Mouse (Mus musculus): ENCODE data around the gene Odf4. TPM values are rescaled to one million over a fixed set of nuclear protein-coding genes. Genes with fewer than 3 reads are reported as not detected.

The Odf4 gene
- polyA plus RNA-seq, 1 experiment from 2014 or later: not detected

DNA sequence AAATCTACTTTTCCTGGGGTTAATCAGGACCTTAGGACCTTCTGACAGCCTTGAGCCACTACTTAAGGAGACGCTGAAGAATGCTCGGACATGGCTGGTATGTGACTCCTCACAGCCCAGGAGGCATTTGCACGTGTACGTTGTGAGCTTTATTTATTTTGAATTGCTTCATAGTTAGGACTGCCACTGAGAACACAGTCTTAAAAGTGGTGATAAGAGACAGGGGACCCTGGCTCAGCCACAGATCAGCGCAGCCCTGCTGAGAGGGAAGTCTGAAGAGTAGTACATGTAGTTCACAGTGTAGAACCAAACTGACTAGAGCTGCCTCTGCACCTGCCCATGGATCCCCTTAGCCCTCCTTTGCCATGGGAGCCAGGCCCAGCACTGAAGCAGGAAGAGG lies 35.1 kb downstream of the Odf4 start:
- ATAC-seq (ENCODE audit: low FRiP score, low TSS enrichment) (no peak), DNase-seq (ENCODE audit: low spot score) (no peak)
- H3K4me2 ChIP-seq (replicated peaks; ENCODE audit: low read depth): no peak overlapping the region
- no peaks in the 10 kb centered on the region for H3K36me3 ChIP-seq (ENCODE audit: control insufficient read depth, insufficient read depth, low read length)
- H3K4me3 ChIP-seq (ENCODE audit: low read depth, low read length): no peak overlapping the region
- TF ChIP-seq CTCF (IDR thresholded peaks at IDR 0.05; ENCODE audit: low read depth) (no peak), EP300 (optimal IDR thresholded peaks at IDR 0.05) (no peak)
- H3K27ac ChIP-seq (replicated peaks): no peak overlapping the region
- no peaks in the 10 kb centered on the region for H3K27me3 ChIP-seq (ENCODE audit: control insufficient read depth, insufficient read depth, low read length)
- H3K9ac ChIP-seq (ENCODE audit: low read length): no peak overlapping the region
- no peaks in the 10 kb centered on the region for H3K9me3 ChIP-seq (ENCODE audit: control insufficient read depth, low read length)
- no peaks in the 10 kb centered on the region for H3K4me1 ChIP-seq (replicated peaks; ENCODE audit: control insufficient read depth, insufficient read depth)
- 60% methylated on average over 5 of the region's 5 CpGs for WGBS

DNA sequence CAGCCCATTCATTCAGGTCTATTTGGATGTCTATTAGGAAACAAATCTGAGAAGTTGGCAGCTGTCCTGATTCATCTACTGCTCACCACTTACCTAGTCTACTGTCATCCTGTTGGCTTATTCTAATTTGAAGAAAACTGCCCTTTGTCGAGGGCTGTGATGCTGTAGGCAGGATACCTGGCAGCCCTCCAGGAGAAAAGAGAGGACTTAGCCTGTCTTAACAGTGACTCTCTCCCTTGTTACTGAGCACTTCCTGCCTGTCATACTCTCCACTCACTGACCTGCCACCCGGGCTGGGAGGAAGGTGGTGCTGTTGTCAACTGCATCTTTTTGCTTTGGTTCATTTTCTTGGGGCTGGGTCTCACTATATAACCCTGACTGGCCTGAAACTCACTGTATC lies 36.3 kb downstream of the Odf4 start:
- no peaks in the 10 kb centered on the region for H3K36me3 ChIP-seq (ENCODE audit: control insufficient read depth, insufficient read depth, low read length)
- H3K27ac ChIP-seq (replicated peaks): no peak overlapping the region
- H3K4me1 ChIP-seq (replicated peaks; ENCODE audit: control insufficient read depth, insufficient read depth): no peaks in the 10 kb centered on the region
- no peak for ATAC-seq (ENCODE audit: low FRiP score, low TSS enrichment)
- no peaks in the 10 kb centered on the region for H3K27me3 ChIP-seq (ENCODE audit: control insufficient read depth, insufficient read depth, low read length)
- no peaks in the 10 kb centered on the region for H3K9me3 ChIP-seq (ENCODE audit: control insufficient read depth, low read length)
- no peak overlapping the region for H3K4me3 ChIP-seq (ENCODE audit: low read depth, low read length)
- WGBS: 24% methylated on average over 2 of the region's 2 CpGs
- no peak overlapping the region for H3K9ac ChIP-seq (ENCODE audit: low read length)
- no peak overlapping the region for H3K4me2 ChIP-seq (replicated peaks; ENCODE audit: low read depth)
- no peak for DNase-seq (ENCODE audit: low spot score)
- no peak for TF ChIP-seq EP300 (optimal IDR thresholded peaks at IDR 0.05)
- no peak for TF ChIP-seq CTCF (IDR thresholded peaks at IDR 0.05; ENCODE audit: low read depth)

DNA sequence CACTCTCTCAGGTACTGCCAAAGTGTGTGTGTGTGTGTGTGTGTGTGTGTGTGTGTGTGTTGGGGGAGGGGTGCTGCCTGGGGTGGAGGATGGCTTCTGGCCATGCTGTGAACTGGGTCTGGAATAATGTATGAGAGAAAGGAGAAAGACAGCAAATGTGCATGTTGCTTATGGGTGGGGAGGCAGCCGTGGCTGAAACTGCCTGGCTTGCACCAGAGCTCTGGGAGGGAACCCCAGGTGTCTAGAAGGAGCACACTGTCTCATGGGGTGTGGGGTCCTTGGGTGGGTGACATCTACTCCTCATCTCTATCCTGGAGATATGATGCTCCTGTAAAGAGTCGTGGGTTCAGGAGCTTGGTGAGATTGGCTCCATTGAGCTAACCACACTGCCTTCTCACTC lies 38.2 kb downstream of the Odf4 start:
- H3K9me3 ChIP-seq (ENCODE audit: control insufficient read depth, low read length): no peaks in the 10 kb centered on the region
- 49% methylated on average over 2 of the region's 2 CpGs for WGBS
- no peak for ATAC-seq (ENCODE audit: low FRiP score, low TSS enrichment)

DNA sequence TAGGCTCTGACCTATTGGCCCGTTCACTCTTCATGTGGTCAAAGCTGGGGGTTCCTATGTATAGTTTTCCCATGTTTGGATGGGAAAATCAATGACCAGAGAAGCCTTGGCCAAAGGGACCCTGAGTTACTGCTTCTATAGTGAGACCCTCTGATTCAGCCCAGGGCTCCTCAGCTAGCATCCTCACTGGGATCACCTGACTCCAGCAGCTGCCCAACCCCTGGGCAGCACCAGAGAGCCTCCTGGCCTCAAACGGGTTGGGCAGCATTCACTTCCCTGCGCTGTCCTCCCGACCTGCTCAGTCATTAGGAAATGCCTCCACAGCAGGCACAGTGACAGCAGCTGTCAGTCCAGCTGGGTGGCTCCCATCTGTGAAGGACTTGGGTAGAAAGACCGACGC lies 38.6 kb downstream of the Odf4 start, which contains the start of gene Rnf222:
Gene Rnf222 (plus strand): TSS at position 301 of the 400 bp plus-strand sequence.
- no peak within 1 kb of the TSS for H3K4me2 ChIP-seq (replicated peaks; ENCODE audit: low read depth)
- peak within 1 kb of the TSS; percentile 45; the same call in 1 of the 2 replicates for H3K27ac ChIP-seq (replicated peaks)
- DNase-seq (ENCODE audit: low spot score): no peak
- no peaks in the 10 kb centered on the region for H3K36me3 ChIP-seq (ENCODE audit: control insufficient read depth, insufficient read depth, low read length)
- TF ChIP-seq CTCF (IDR thresholded peaks at IDR 0.05; ENCODE audit: low read depth): no peak
- no peak for TF ChIP-seq EP300 (optimal IDR thresholded peaks at IDR 0.05)
- WGBS: 28% methylated on average over 6 of the region's 6 CpGs
- no peaks in the 10 kb centered on the region for H3K4me1 ChIP-seq (replicated peaks; ENCODE audit: control insufficient read depth, insufficient read depth)
- H3K9me3 ChIP-seq (ENCODE audit: control insufficient read depth, low read length): no peaks in the 10 kb centered on the region
- no peak within 1 kb of the TSS for H3K9ac ChIP-seq (ENCODE audit: low read length)
- ATAC-seq (ENCODE audit: low FRiP score, low TSS enrichment): no peak
- H3K27me3 ChIP-seq (ENCODE audit: control insufficient read depth, insufficient read depth, low read length): no peaks in the 10 kb centered on the region
- H3K4me3 ChIP-seq (ENCODE audit: low read depth, low read length): peak within 1 kb of the TSS; percentile 2; the same call in 1 of the 2 replicates

More for the DNA sequence above, 38.2 kb downstream of the Odf4 start:
- Histone ChIP-seq H3K4me1 (replicated peaks; ENCODE audit: control insufficient read depth, insufficient read depth) (no peaks in the 10 kb centered on the region), H3K4me2 (replicated peaks; ENCODE audit: low read depth) (no peak overlapping the region), H3K27me3 (ENCODE audit: control insufficient read depth, insufficient read depth, low read length) (no peaks in the 10 kb centered on the region), H3K9ac (ENCODE audit: low read length) (no peak overlapping the region), H3K4me3 (ENCODE audit: low read depth, low read length) (peak overlapping the region; percentile 2; the same call in 1 of the 2 replicates), H3K36me3 (ENCODE audit: control insufficient read depth, insufficient read depth, low read length) (no peaks in the 10 kb centered on the region), H3K27ac (replicated peaks) (peak overlapping the region; percentile 45; the same call in 1 of the 2 replicates)
- TF ChIP-seq CTCF (IDR thresholded peaks at IDR 0.05; ENCODE audit: low read depth): no peak
- no peak for TF ChIP-seq EP300 (optimal IDR thresholded peaks at IDR 0.05)
- no peak for DNase-seq (ENCODE audit: low spot score)

DNA sequence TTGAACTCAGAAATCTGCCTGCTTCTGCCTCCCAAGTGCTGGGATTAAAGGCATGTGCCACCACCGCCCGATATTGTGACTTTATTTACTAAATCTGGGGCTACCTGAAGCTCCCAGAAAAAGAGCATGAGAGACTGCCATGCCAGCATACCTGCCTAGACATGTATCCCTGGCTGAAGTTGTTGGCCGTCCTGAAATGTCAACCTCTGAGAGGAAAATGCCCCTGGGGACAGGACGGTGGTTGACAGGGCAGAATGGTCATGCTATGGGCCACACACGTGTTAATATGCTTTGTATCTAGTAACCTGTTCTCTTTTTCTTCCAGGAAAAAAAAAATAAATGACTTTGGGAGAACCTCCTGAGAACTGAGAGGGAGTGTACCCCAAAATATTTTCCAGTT lies 40.8 kb downstream of the Odf4 start:
- Histone ChIP-seq H3K4me1 (replicated peaks; ENCODE audit: control insufficient read depth, insufficient read depth) (no peaks in the 10 kb centered on the region), H3K9me3 (ENCODE audit: control insufficient read depth, low read length) (no peaks in the 10 kb centered on the region), H3K27ac (replicated peaks) (no peak overlapping the region), H3K4me3 (ENCODE audit: low read depth, low read length) (no peak overlapping the region), H3K4me2 (replicated peaks; ENCODE audit: low read depth) (no peak overlapping the region), H3K27me3 (ENCODE audit: control insufficient read depth, insufficient read depth, low read length) (no peaks in the 10 kb centered on the region), H3K9ac (ENCODE audit: low read length) (no peak overlapping the region), H3K36me3 (ENCODE audit: control insufficient read depth, insufficient read depth, low read length) (no peaks in the 10 kb centered on the region)
- no peak for ATAC-seq (ENCODE audit: low FRiP score, low TSS enrichment)
- WGBS: 67% methylated on average over 5 of the region's 5 CpGs
- TF ChIP-seq EP300 (optimal IDR thresholded peaks at IDR 0.05): no peak
- no peak for TF ChIP-seq CTCF (IDR thresholded peaks at IDR 0.05; ENCODE audit: low read depth)
- DNase-seq (ENCODE audit: low spot score): no peak

DNA sequence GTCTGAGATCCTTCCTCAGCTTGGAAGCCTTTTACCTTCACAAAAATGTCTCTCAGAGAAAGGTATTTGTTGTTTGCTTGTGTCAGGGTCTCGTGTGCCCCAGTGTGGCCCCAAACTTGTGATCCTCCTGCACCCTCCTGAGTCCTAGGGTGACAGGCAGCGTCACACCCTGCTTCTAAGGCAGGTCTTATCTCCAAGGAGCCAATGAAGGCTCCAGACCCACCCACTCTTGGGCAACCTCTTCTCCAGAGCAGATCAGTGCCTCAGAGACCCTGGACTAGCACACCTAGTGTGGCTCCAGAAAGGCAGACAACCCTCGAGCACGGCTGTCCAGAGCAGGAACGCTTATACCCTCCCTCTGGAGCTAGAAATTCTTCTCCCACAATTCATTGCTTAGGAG lies 42.5 kb downstream of the Odf4 start:
- ATAC-seq (ENCODE audit: low FRiP score, low TSS enrichment) (no peak), DNase-seq (ENCODE audit: low spot score) (no peak)
- no peak for TF ChIP-seq EP300 (optimal IDR thresholded peaks at IDR 0.05)
- no peak for TF ChIP-seq CTCF (IDR thresholded peaks at IDR 0.05; ENCODE audit: low read depth)
- H3K4me1 ChIP-seq (replicated peaks; ENCODE audit: control insufficient read depth, insufficient read depth): no peaks in the 10 kb centered on the region
- H3K36me3 ChIP-seq (ENCODE audit: control insufficient read depth, insufficient read depth, low read length): no peaks in the 10 kb centered on the region
- no peaks in the 10 kb centered on the region for H3K27me3 ChIP-seq (ENCODE audit: control insufficient read depth, insufficient read depth, low read length)
- H3K4me2 ChIP-seq (replicated peaks; ENCODE audit: low read depth): no peak overlapping the region
- no peak overlapping the region for H3K27ac ChIP-seq (replicated peaks)
- 59% methylated on average over 5 of the region's 5 CpGs for WGBS
- no peaks in the 10 kb centered on the region for H3K9me3 ChIP-seq (ENCODE audit: control insufficient read depth, low read length)
- H3K4me3 ChIP-seq (ENCODE audit: low read depth, low read length): no peak overlapping the region
- no peak overlapping the region for H3K9ac ChIP-seq (ENCODE audit: low read length)
